Mouse (Mus musculus) brain, embryonic 14.5 days (tissue): ENCODE measurements at regions not wholly inside any gene's neighbourhood (a gene's known extent, or its start where the extent isn't known, plus 50 kb on each side); places are given as distances from the start of the nearest gene placed in this dataset.

Source experiments
- CTCF ChIP-seq: fragments of 200-500 bp; IDR thresholded peaks from 2 replicates; pipeline ENCODE4 v1.5.1; 2012; ENCODE audit warnings: inconsistent platforms, mild to moderate bottlenecking, moderate library complexity, borderline replicate concordance; ENCODE audit not compliant: insufficient read depth, insufficient read length; ENCODE audit errors: extremely low read depth
- POLR2A ChIP-seq: fragments of 200-500 bp; IDR thresholded peaks from 2 replicates; pipeline ENCODE4 v1.6.1; 2012; ENCODE audit warnings: mild to moderate bottlenecking, inconsistent platforms, borderline replicate concordance; ENCODE audit not compliant: poor library complexity, insufficient read depth, insufficient read length, severe bottlenecking; ENCODE audit errors: extremely low read depth

GRCm38 (mm10) chr9:41665000-41665685 lies 459.0 kb downstream of the Sorl1 start:
- TF ChIP-seq CTCF: no peak
- TF ChIP-seq POLR2A: no peak
